Mouse (Mus musculus) cortical plate, adult 2 months (tissue): ENCODE measurements at regions not wholly inside any gene's neighbourhood (a gene's known extent, or its start where the extent isn't known, plus 50 kb on each side); places are given as distances from the start of the nearest gene placed in this dataset.

ENCODE experiments used
- CTCF ChIP-seq: fragments of 200-500 bp; IDR thresholded peaks from 2 replicates; pipeline ENCODE4 v1.5.1; 2011; ENCODE audit warnings: mild to moderate bottlenecking, control low read depth, low read length; ENCODE audit not compliant: insufficient read depth; ENCODE audit errors: extremely low read depth
- POLR2A ChIP-seq: fragments of 200-500 bp; IDR thresholded peaks from 2 replicates; pipeline ENCODE4 v1.6.1; 2011; ENCODE audit warnings: mild to moderate bottlenecking, low read length, control low read depth; ENCODE audit not compliant: insufficient read depth; ENCODE audit errors: extremely low read depth

GRCm38 (mm10) chr3:22007736-22008135 is 68.7 kb upstream of the Tbl1xr1 start:
- no peak for TF ChIP-seq CTCF
- TF ChIP-seq POLR2A = no peak
